Mouse (Mus musculus) lung, adult 2 months (tissue): ENCODE results near the gene Hhipl2.

Source experiments
- CTCF ChIP-seq: fragments of 200-500 bp; IDR thresholded peaks from 2 replicates; pipeline ENCODE4 v1.5.1; 2011; ENCODE audit warnings: mild to moderate bottlenecking, low read length, control low read depth; ENCODE audit not compliant: insufficient read depth
- POLR2A ChIP-seq: fragments of 200-500 bp; IDR thresholded peaks from 2 replicates; pipeline ENCODE4 v1.6.1; 2011; ENCODE audit warnings: low read depth, mild to moderate bottlenecking, control low read depth, low read length, borderline replicate concordance; ENCODE audit errors: extremely low read depth

DNA sequence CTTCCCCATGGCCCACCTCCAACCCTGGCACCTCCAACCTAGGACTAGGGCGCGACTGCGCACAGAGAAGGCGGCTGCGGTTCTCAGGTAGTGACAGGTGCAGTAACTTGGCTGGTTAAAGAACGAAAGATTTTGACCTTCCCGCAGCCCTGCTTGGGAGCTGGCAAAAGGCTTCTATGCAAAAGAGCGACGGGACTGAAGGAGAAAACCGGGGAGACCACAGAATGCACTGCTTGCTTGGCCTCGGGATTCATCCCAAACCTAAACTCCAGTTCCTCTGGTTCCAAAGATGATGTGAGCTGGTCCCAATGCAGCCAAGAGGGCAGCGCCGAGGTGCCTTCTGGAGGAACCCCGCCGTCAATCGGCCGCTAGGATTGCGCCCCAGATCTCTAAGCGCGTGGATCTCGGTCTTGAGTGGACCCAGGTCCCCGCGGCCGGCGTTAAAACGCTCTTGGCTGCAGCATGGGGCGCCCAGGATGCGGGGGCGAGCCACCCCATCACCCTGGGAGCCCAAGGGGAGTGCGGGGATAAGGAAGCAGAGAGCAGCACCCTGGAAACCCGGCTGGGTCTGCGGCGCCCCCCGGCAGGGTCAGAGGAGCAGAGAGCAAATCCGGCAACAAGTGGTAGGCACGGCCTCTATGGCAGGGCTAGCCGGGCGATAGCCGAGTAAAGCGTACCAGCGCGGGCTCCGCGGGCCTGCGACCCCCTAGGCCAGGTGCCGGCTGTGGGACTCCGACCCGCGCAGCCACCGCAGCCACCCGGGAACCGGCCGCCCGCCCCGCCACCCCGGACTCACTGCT, 49.2 kb upstream of the Hhipl2 start:
- no peak for TF ChIP-seq POLR2A
- TF ChIP-seq CTCF = no peak
